Mouse (Mus musculus): ENCODE measurements around the gene 4930404N11Rik. TPM values are rescaled to one million over a fixed set of nuclear protein-coding genes. Genes with fewer than 3 reads are reported as not detected.

4930404N11Rik gene
- 0.18 TPM for polyA plus RNA-seq (2015; fragmentation: Illumina TruSeq; extraction: RNeasy Lipid Tissue Mini Kit (QIAGEN cat#74804); ENCODE audit: insufficient read depth, low replicate concordance)

GRCm38 (mm10) chr10:81365672-81366476 is at the start of gene 4930404N11Rik:
4930404N11Rik (minus strand) TSS chr10:81365816.

GRCm38 (mm10) chr10:81392781-81393185 is 27.2 kb upstream of the 4930404N11Rik start, which contains the start of gene Smim24:
Smim24 (plus strand) TSS chr10:81393051.

GRCm38 (mm10) chr10:81388505-81389055 is 23.0 kb upstream of the 4930404N11Rik start, which contains the start of gene Gm48552:
Gm48552 (plus strand) TSS chr10:81389005.

GRCm38 (mm10) chr10:81383802-81384604 is 18.4 kb upstream of the 4930404N11Rik start, which contains the start of the genes Dohh and Gm48551:
Dohh (plus strand) TSS chr10:81384428.
Gm48551 (plus strand) TSS chr10:81384466.

GRCm38 (mm10) chr10:81377793-81378552 is 12.4 kb upstream of the 4930404N11Rik start, which contains the start of gene Fzr1:
Fzr1 (minus strand) TSS chr10:81378516.

GRCm38 (mm10) chr10:81356991-81357844 is 8.4 kb downstream of the 4930404N11Rik start, which contains the start of gene Mfsd12:
Mfsd12 (plus strand) TSS chr10:81357491.

GRCm38 (mm10) chr10:81350351-81351063 is 15.1 kb downstream of the 4930404N11Rik start, which contains the start of gene Hmg20b:
Hmg20b (minus strand) TSS chr10:81350480.

GRCm38 (mm10) chr10:81342686-81343505 is 22.7 kb downstream of the 4930404N11Rik start, which contains the start of gene Gipc3:
Gipc3 (minus strand) TSS chr10:81343266.

GRCm38 (mm10) chr10:81328386-81328785 is 37.2 kb downstream of the 4930404N11Rik start, which contains the start of gene Tbxa2r:
Tbxa2r (plus strand) TSS chr10:81328731.

GRCm38 (mm10) chr10:81320550-81321347 is 44.9 kb downstream of the 4930404N11Rik start, which contains the start of gene Cactin:
Cactin (plus strand) TSS chr10:81321103.

Other genes with a start within 250 kb of the 4930404N11Rik start
- 14.0 TPM for gene Zbtb7a, start 230.6 kb downstream of the 4930404N11Rik start, polyA plus RNA-seq (2015; fragmentation: Illumina TruSeq; extraction: RNeasy Lipid Tissue Mini Kit (QIAGEN cat#74804); ENCODE audit: insufficient read depth, low replicate concordance)
- gene Pias4, start 197.9 kb downstream of the 4930404N11Rik start, polyA plus RNA-seq (2015; fragmentation: Illumina TruSeq; extraction: RNeasy Lipid Tissue Mini Kit (QIAGEN cat#74804); ENCODE audit: insufficient read depth, low replicate concordance): 10.8 TPM
- 451 TPM for gene Eef2, start 189.2 kb downstream of the 4930404N11Rik start, polyA plus RNA-seq (2015; fragmentation: Illumina TruSeq; extraction: RNeasy Lipid Tissue Mini Kit (QIAGEN cat#74804); ENCODE audit: insufficient read depth, low replicate concordance)
- gene Dapk3, start 182.8 kb downstream of the 4930404N11Rik start, polyA plus RNA-seq (2015; fragmentation: Illumina TruSeq; extraction: RNeasy Lipid Tissue Mini Kit (QIAGEN cat#74804); ENCODE audit: insufficient read depth, low replicate concordance): 8.6 TPM
- not detected for gene 4930442H23Rik, start 182.0 kb downstream of the 4930404N11Rik start, polyA plus RNA-seq (2015; fragmentation: Illumina TruSeq; extraction: RNeasy Lipid Tissue Mini Kit (QIAGEN cat#74804); ENCODE audit: insufficient read depth, low replicate concordance)
- not detected for gene Nmrk2, start 163.8 kb downstream of the 4930404N11Rik start, polyA plus RNA-seq (2015; fragmentation: Illumina TruSeq; extraction: RNeasy Lipid Tissue Mini Kit (QIAGEN cat#74804); ENCODE audit: insufficient read depth, low replicate concordance)
- 1.2 TPM for gene Atcay, start 135.0 kb downstream of the 4930404N11Rik start, polyA plus RNA-seq (2015; fragmentation: Illumina TruSeq; extraction: RNeasy Lipid Tissue Mini Kit (QIAGEN cat#74804); ENCODE audit: insufficient read depth, low replicate concordance)
- 1.5 TPM for gene Zfr2, start 132.7 kb downstream of the 4930404N11Rik start, polyA plus RNA-seq (2015; fragmentation: Illumina TruSeq; extraction: RNeasy Lipid Tissue Mini Kit (QIAGEN cat#74804); ENCODE audit: insufficient read depth, low replicate concordance)
- gene Matk, start 112.9 kb downstream of the 4930404N11Rik start, polyA plus RNA-seq (2015; fragmentation: Illumina TruSeq; extraction: RNeasy Lipid Tissue Mini Kit (QIAGEN cat#74804); ENCODE audit: insufficient read depth, low replicate concordance): 4.6 TPM
- 28.9 TPM for gene Mrpl54, start 98.9 kb downstream of the 4930404N11Rik start, polyA plus RNA-seq (2015; fragmentation: Illumina TruSeq; extraction: RNeasy Lipid Tissue Mini Kit (QIAGEN cat#74804); ENCODE audit: insufficient read depth, low replicate concordance)
- 11.9 TPM for gene Apba3, start 98.9 kb downstream of the 4930404N11Rik start, polyA plus RNA-seq (2015; fragmentation: Illumina TruSeq; extraction: RNeasy Lipid Tissue Mini Kit (QIAGEN cat#74804); ENCODE audit: insufficient read depth, low replicate concordance)
- 2.6 TPM for gene Tjp3, start 74.2 kb downstream of the 4930404N11Rik start, polyA plus RNA-seq (2015; fragmentation: Illumina TruSeq; extraction: RNeasy Lipid Tissue Mini Kit (QIAGEN cat#74804); ENCODE audit: insufficient read depth, low replicate concordance)
- gene Pip5k1c, start 72.9 kb downstream of the 4930404N11Rik start, polyA plus RNA-seq (2015; fragmentation: Illumina TruSeq; extraction: RNeasy Lipid Tissue Mini Kit (QIAGEN cat#74804); ENCODE audit: insufficient read depth, low replicate concordance): 26.7 TPM
- 5.0 TPM for gene Cactin, start 44.7 kb downstream of the 4930404N11Rik start, polyA plus RNA-seq (2015; fragmentation: Illumina TruSeq; extraction: RNeasy Lipid Tissue Mini Kit (QIAGEN cat#74804); ENCODE audit: insufficient read depth, low replicate concordance)
- 3.0 TPM for gene Tbxa2r, start 37.1 kb downstream of the 4930404N11Rik start, polyA plus RNA-seq (2015; fragmentation: Illumina TruSeq; extraction: RNeasy Lipid Tissue Mini Kit (QIAGEN cat#74804); ENCODE audit: insufficient read depth, low replicate concordance)
- gene Gipc3, start 22.6 kb downstream of the 4930404N11Rik start, polyA plus RNA-seq (2015; fragmentation: Illumina TruSeq; extraction: RNeasy Lipid Tissue Mini Kit (QIAGEN cat#74804); ENCODE audit: insufficient read depth, low replicate concordance): 0.59 TPM
- 30.0 TPM for gene Hmg20b, start 15.3 kb downstream of the 4930404N11Rik start, polyA plus RNA-seq (2015; fragmentation: Illumina TruSeq; extraction: RNeasy Lipid Tissue Mini Kit (QIAGEN cat#74804); ENCODE audit: insufficient read depth, low replicate concordance)
- 2.8 TPM for gene Mfsd12, start 8.3 kb downstream of the 4930404N11Rik start, polyA plus RNA-seq (2015; fragmentation: Illumina TruSeq; extraction: RNeasy Lipid Tissue Mini Kit (QIAGEN cat#74804); ENCODE audit: insufficient read depth, low replicate concordance)
- gene Fzr1, start 12.7 kb upstream of the 4930404N11Rik start, polyA plus RNA-seq (2015; fragmentation: Illumina TruSeq; extraction: RNeasy Lipid Tissue Mini Kit (QIAGEN cat#74804); ENCODE audit: insufficient read depth, low replicate concordance): 7.7 TPM
- gene Dohh, start 18.6 kb upstream of the 4930404N11Rik start, polyA plus RNA-seq (2015; fragmentation: Illumina TruSeq; extraction: RNeasy Lipid Tissue Mini Kit (QIAGEN cat#74804); ENCODE audit: insufficient read depth, low replicate concordance): 1.9 TPM
- 3.2 TPM for gene Gm48551, start 18.6 kb upstream of the 4930404N11Rik start, polyA plus RNA-seq (2015; fragmentation: Illumina TruSeq; extraction: RNeasy Lipid Tissue Mini Kit (QIAGEN cat#74804); ENCODE audit: insufficient read depth, low replicate concordance)
- gene Gm48552, start 23.2 kb upstream of the 4930404N11Rik start, polyA plus RNA-seq (2015; fragmentation: Illumina TruSeq; extraction: RNeasy Lipid Tissue Mini Kit (QIAGEN cat#74804); ENCODE audit: insufficient read depth, low replicate concordance): 0.43 TPM
- gene Smim24, start 27.2 kb upstream of the 4930404N11Rik start, polyA plus RNA-seq (2015; fragmentation: Illumina TruSeq; extraction: RNeasy Lipid Tissue Mini Kit (QIAGEN cat#74804); ENCODE audit: insufficient read depth, low replicate concordance): 9.5 TPM
- gene Nfic, start 89.8 kb upstream of the 4930404N11Rik start, polyA plus RNA-seq (2015; fragmentation: Illumina TruSeq; extraction: RNeasy Lipid Tissue Mini Kit (QIAGEN cat#74804); ENCODE audit: insufficient read depth, low replicate concordance): 9.4 TPM
- 0.15 TPM for gene Celf5, start 116.9 kb upstream of the 4930404N11Rik start, polyA plus RNA-seq (2015; fragmentation: Illumina TruSeq; extraction: RNeasy Lipid Tissue Mini Kit (QIAGEN cat#74804); ENCODE audit: insufficient read depth, low replicate concordance)
- 27.7 TPM for gene Ncln, start 130.6 kb upstream of the 4930404N11Rik start, polyA plus RNA-seq (2015; fragmentation: Illumina TruSeq; extraction: RNeasy Lipid Tissue Mini Kit (QIAGEN cat#74804); ENCODE audit: insufficient read depth, low replicate concordance)
- gene S1pr4, start 134.3 kb upstream of the 4930404N11Rik start, polyA plus RNA-seq (2015; fragmentation: Illumina TruSeq; extraction: RNeasy Lipid Tissue Mini Kit (QIAGEN cat#74804); ENCODE audit: insufficient read depth, low replicate concordance): 15.6 TPM
- gene Gna15, start 158.4 kb upstream of the 4930404N11Rik start, polyA plus RNA-seq (2015; fragmentation: Illumina TruSeq; extraction: RNeasy Lipid Tissue Mini Kit (QIAGEN cat#74804); ENCODE audit: insufficient read depth, low replicate concordance): 9.4 TPM
- 15.2 TPM for gene Gna11, start 179.4 kb upstream of the 4930404N11Rik start, polyA plus RNA-seq (2015; fragmentation: Illumina TruSeq; extraction: RNeasy Lipid Tissue Mini Kit (QIAGEN cat#74804); ENCODE audit: insufficient read depth, low replicate concordance)
- 105 TPM for gene Aes, start 193.7 kb upstream of the 4930404N11Rik start, polyA plus RNA-seq (2015; fragmentation: Illumina TruSeq; extraction: RNeasy Lipid Tissue Mini Kit (QIAGEN cat#74804); ENCODE audit: insufficient read depth, low replicate concordance)
- 17.3 TPM for gene Tle2, start 208.7 kb upstream of the 4930404N11Rik start, polyA plus RNA-seq (2015; fragmentation: Illumina TruSeq; extraction: RNeasy Lipid Tissue Mini Kit (QIAGEN cat#74804); ENCODE audit: insufficient read depth, low replicate concordance)
- gene Tle6, start 235.3 kb upstream of the 4930404N11Rik start, polyA plus RNA-seq (2015; fragmentation: Illumina TruSeq; extraction: RNeasy Lipid Tissue Mini Kit (QIAGEN cat#74804); ENCODE audit: insufficient read depth, low replicate concordance): 3.2 TPM
- 9.3 TPM for gene BC025920, start 240.5 kb upstream of the 4930404N11Rik start, polyA plus RNA-seq (2015; fragmentation: Illumina TruSeq; extraction: RNeasy Lipid Tissue Mini Kit (QIAGEN cat#74804); ENCODE audit: insufficient read depth, low replicate concordance)

All from spleen, adult 10 weeks (tissue).